Mouse (Mus musculus) stomach, embryonic 15.5 days (tissue): Measurements from ENCODE around the gene Adgrl2. TPM values are rescaled to one million over a fixed set of nuclear protein-coding genes. Genes with fewer than 3 reads are reported as not detected.

ENCODE experiments used
- ATAC-seq: fragments of 200-750 bp; cut with Nextera tagmentation; 2 replicates; pipeline ENCODE4 v1.8.0; 2017; ENCODE audit warnings: low read depth, moderate number of reproducible peaks, moderate TSS enrichment; ENCODE audit not compliant: insufficient read depth, low FRiP score
- H3K27ac ChIP-seq: fragments of 300-500 bp; sonication (generic); 2 replicates; pipeline ENCODE4 v1.5.1; 2015; ENCODE audit warnings: mild to moderate bottlenecking, inconsistent platforms
- H3K27me3 ChIP-seq: fragments of 300-500 bp; sonication (generic); replicated peaks from 2 replicates; pipeline ENCODE4 v1.6.1; 2015; ENCODE audit warnings: inconsistent platforms
- H3K36me3 ChIP-seq: fragments of 300-500 bp; sonication (generic); 2 replicates; pipeline ENCODE4 v1.6.1; 2015; ENCODE audit warnings: inconsistent platforms
- H3K4me1 ChIP-seq: fragments of 300-500 bp; sonication (generic); 2 replicates; pipeline ENCODE4 v1.6.1; 2015; ENCODE audit warnings: inconsistent platforms
- H3K4me2 ChIP-seq: fragments of 300-500 bp; sonication (generic); 2 replicates; pipeline ENCODE4 v1.6.1; 2015; ENCODE audit warnings: mild to moderate bottlenecking, inconsistent platforms
- H3K4me3 ChIP-seq: fragments of 300-500 bp; sonication (generic); replicated peaks from 2 replicates; pipeline ENCODE4 v1.5.1; 2015; ENCODE audit warnings: inconsistent platforms
- H3K9ac ChIP-seq: fragments of 300-500 bp; sonication (generic); 2 replicates; pipeline ENCODE4 v1.6.1; 2015; ENCODE audit warnings: inconsistent platforms
- H3K9me3 ChIP-seq: fragments of 300-500 bp; sonication (generic); 2 replicates; pipeline ENCODE4 v1.6.1; 2016; ENCODE audit warnings: inconsistent platforms
- WGBS: fragments of 180-500 bp; shearing (Covaris S2); methylation state at CpG from one replicate; pipeline ENCODE4 v1.1.7; 2015; 5-methylcytosine and 5-hydroxymethylcytosine counted together
- polyA plus RNA-seq: library from polyadenylated mRNA; unstranded; fragments of >200 nt; fragmentation: Nextera tagmentation; extraction: Ambion mirVana; gene quantifications from 2 replicates; pipeline ENCODE4 v1.2.1, GENCODE M21; 2015

Gene Adgrl2
- polyA plus RNA-seq, 1 experiment from 2014 or later = 46.2 TPM

DNA sequence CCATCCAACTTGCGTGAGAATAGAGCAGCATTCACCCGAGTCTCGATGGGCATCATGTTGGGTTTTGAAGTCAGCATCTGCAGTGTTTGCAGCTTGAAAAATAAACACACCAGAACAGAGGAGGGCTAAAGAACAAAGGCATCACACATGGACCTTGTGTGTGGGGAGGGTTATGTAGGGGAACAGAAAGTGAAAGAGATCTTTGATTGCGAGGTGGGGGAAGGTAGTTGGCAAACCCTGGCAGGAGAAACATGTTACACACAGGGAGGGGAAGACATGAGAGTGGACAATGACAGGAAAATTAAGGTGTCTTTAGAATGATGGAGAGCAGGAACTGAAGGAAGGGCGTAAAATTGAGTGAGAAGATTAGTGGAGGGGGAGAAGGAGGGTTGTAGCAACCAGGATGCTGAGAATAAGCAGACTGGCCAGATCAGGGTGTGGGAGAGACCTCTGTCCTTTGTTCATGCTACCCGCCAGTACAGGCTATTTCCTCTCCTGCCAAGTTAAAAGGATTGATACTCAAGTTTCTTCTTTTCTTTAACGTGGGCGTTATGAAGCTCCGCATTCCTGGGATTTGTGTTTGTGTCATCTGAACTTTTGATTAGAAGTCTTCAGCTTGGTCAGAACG is 197.0 kb downstream of the Adgrl2 start:
- no peak overlapping the region for H3K9ac ChIP-seq
- H3K4me1 ChIP-seq = no peaks in the 10 kb centered on the region
- H3K36me3 ChIP-seq = no peaks in the 10 kb centered on the region
- H3K4me2 ChIP-seq = no peak overlapping the region
- no peak overlapping the region for H3K27ac ChIP-seq
- no peaks in the 10 kb centered on the region for H3K9me3 ChIP-seq
- no peaks in the 10 kb centered on the region for H3K27me3 ChIP-seq
- 53% methylated on average over 10 of the region's 10 CpGs for WGBS
- H3K4me3 ChIP-seq = no peak overlapping the region
- ATAC-seq = no peak

- H3K9me3 ChIP-seq = no peaks in the 10 kb centered on the region
- WGBS = 82% methylated on average over 6 of the region's 6 CpGs
- no peak overlapping the region for H3K4me2 ChIP-seq
- H3K27ac ChIP-seq = no peak overlapping the region
- H3K9ac ChIP-seq = no peak overlapping the region
- no peak overlapping the region for H3K4me3 ChIP-seq
- H3K36me3 ChIP-seq = no peaks in the 10 kb centered on the region
- ATAC-seq = no peak
- no peaks in the 10 kb centered on the region for H3K27me3 ChIP-seq
- H3K4me1 ChIP-seq = no peaks in the 10 kb centered on the region
These were observed 220.0 kb downstream of the Adgrl2 start for GRCm38 (mm10) chr3:148770310-148770709.
